Mouse (Mus musculus) spleen, postnatal 36 days (tissue): Measurements from ENCODE around the gene Pdzd3.

Experiments used
- DNase-seq, 2 experiments: peaks; one replicate each; pipeline ENCODE4 v3.0.0; 2022; ENCODE audit warnings: low spot score in 2 of 2, mixed read lengths in 1 of 2

Gene Pdzd3

DNA sequence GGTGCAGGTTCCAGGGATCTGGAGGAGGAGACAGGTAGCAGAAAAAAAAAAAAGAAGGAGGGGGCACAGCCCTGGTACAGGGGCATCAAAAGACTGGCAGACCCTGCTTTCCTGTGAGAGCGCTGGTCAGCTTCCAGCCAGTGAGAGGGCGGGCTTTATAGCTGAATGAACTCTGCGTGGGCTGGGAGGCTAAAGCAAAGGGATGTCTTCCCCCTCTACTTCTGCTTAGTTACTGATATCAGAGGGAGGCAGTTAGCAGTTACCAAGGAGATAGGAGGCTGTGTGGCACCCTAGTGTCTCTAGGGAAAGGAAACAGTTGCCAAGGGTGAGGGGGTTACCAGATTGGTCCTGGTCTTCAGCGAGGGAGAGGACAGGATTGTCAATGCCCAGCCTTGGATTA, 826 bp downstream of the Pdzd3 start:
- DNase-seq: no peak

DNA sequence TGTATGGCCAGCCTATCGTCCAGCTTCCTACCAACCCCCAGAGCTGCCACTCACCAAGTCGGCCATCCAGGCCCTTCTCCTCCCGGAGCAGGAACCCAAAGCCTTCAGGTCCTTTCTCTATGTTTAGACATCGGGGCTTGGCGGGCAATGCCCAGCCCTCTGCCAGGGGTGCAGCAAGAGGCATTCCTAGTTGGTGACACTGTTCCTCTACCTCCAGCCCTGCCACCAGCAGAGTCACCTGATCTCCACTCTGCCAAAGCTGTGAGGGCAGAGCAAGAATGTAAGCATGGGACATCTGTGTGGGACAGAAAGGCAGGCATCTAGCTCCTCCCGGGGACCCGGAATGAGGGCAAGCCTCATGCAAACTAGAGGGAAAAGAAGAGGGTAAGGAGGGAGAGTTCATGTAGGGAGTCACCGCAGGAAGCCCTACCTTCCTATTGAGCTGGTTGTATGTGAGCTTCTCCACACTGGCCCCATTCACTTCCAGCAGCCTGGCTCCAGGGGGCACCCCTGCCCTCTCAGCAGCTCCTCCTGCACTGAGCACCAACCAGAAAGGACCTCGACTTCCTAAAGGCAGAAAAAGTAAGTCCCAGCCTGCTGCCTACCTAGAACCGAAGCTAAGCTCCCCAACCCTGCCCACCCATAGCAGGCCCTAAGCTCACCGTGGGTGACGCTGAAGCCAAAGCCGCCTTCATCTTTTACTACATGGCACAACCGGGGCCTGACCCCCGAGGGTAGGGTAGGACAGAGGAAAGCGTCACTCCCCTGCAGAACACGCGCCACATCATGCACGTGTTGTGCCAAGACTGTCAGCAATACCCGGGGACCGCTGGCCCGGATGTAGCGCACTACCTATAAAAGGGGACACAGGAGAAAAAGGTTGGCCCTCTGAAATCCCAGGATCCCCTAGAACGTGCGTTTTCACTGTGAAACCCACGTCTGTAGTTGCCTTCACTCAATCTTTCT, 1.8 kb downstream of the Pdzd3 start:
- DNase-seq: peak; percentile 60 to 64

DNA sequence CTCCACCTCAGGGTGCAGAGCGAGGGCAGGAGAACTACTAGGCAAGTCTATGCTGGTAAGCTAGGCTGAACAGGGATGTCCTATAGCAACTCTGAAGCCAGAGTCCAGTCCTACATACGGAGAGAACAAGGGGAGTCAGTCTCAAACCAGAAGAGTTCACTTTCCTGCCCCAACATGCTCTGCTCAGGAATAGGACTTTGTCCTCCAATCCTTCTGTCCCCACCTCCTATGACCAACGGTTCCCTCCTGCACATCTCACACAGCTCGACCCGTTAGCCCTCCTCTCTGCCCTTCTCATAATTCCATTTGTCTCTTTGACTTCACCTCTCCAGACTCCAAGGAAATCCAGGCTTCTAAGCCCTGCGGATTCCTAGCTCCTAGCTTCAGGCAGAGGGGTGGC, 3.4 kb downstream of the Pdzd3 start:
- DNase-seq: no peak

DNA sequence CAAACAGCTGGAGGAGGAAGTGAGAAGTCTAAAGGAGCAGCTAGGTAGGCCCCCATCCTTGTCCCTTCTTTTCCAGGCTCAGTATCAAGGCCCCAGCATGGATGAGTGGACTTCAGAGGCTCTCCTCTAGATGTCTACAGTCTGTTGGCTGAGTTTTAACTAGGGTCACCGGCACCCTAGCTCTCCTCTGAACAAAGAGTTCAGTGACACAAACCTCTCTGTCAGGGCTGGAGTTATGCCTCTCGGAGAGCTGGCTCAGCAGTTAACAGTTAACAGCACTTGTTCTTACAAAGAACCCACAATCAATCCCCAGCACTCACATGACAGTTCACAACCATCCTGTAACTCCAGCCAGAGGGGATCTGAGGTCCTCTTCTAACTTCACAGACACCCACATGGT, 7.7 kb downstream of the Pdzd3 start:
- no peak for DNase-seq

DNA sequence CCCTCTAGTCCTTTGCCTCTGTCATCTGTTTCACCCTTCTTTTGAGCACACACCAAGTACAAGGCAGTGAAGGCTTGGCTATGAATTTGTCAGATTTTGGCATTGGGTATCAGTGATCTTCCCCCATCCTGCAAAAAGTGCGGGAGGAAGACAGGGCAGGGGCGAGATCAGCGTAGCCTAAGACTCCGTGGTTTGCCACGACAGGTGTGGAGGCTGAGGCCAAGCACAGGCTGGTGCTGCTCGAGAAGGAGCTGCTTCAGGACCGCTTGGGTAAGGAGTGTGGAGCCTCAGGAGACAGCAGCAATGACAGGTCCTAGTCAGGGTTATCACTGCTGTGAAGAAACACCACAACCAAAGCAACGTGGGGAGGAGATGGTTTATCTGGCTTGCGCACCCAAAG, 9.9 kb downstream of the Pdzd3 start:
- DNase-seq: no peak

DNA sequence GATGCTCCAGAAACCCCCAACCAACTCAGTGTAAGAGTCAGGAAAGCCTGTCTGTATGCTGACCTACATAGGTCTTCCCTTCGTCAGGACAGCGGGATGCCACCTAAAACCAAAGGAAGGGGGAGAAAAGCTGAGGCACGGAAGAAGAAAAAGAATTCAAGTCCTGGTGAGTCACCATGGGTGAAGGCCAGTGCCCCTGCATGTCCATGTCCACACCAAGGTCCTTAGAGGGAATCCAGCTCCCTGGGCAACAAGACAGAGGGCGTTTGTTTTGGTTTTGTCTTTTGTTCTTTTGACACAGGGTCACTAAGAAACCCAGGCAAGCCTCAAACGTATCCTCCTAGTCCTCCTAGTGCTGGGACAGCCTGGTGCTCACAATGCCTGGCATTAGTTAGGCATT, 10.4 kb downstream of the Pdzd3 start:
- DNase-seq: no peak

DNA sequence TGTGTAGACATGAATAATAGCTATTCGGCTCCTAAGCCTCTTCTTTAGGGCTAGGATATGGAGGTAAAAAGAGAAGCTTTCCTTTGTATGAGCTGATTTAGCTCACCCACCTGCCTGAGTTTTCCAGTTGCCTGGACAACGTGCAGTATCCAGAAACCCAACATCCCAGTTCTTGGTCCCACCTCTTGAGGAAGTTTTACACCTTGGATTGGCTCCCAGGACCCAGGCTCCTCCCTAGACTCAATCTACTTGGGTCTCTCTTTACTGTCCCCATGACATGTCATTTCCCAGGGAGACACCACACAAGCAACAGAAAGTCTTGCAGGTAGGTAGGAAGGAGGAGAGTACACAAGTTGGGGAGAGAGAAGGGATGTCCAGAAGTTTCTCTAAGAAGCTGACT, 10.9 kb downstream of the Pdzd3 start, which contains the start of gene Ccdc153:
Ccdc153 (plus strand) TSS at position 278 of the 400 bp plus-strand sequence.
- no peak for DNase-seq

DNA sequence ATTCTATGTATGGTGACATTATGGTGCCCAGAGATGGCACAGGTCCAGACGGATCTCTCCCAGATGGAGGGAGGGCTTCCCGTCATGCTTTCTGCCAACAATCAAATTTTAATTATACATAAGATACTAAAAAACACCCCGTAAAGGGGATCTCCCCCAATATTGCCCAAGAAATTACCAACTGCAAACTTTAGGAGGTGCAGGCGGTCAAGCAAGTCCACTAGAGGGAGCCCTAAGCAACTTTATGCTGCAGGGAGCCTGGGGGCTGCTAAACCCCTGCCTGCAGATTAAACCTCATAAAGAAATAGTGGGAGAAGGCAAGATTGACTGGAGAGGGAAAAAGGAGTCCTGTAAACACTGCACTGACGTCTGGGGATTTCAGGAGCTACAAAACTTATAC, 11.8 kb downstream of the Pdzd3 start:
- peak; percentile 45 to 49 for DNase-seq

DNA sequence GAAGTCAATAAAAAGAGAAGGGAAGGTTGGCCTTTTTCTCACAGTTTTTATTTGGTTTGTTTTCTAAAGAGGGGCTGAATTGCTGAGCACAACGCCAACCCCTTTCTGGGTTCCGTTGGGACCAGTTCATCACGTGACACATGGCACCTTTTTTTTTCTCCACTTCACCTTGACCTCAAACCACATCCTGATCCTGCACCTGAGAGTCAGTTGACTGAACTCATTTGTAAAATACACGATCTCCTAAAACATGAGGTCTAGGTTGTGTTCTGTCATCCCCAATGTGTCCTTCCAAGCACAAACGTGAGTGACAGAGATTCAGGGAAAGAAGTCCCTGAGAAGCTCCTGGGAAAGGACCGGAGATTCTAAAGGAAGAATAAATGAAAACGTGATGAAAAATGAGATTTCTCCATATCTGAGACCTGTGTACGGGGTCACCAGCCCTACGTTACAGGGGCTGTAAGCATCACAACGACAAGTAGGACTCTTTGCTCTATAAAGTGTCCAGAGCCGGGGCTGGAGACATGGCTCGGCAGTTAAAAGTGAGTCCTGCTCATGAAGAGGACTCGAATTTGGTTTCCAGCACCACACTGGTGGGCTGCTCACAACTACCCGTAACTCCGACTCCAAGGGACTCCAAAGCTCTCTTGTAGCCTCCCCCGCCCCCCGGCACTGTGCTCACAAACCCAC, 12.6 kb downstream of the Pdzd3 start:
- peak; percentile 63 for DNase-seq

DNA sequence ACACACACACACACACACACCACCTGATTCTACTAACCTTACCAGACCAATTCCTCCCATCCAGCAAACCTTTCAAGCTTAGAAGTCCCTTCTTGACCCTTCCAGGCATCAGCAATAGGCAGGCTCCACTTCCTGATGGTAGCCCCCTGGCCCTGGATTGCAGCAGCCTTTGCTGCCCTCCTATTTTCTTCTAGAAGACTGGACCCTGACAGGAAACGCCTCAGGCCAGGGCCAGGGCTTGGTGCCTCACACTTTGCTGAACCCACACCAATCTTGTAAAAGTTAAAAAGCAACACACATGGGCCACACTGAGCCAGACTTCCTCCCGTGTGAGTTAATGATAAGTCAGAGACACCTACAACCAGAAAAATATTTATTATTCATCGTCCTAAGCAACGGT, 14.1 kb downstream of the Pdzd3 start:
- DNase-seq: no peak

DNA sequence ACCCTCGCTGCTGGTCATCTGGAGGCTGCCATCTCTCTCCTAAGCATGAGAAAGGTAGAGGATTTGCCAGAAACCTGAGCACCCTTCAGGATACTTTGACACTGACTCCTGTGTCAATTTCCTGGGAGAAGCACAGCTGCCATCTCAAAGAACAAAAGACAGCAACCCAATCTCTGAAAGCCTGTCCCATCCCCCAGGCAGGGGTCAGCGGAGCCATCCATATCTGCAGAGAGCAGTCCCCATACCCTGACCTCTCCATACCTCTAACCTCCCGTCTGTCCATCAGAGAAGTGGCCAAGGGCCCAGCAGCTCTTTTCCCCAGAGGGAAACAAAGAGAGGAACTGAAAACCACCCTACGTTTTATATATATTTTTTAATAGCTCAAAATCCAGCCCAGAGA, 14.7 kb downstream of the Pdzd3 start:
- DNase-seq: no peak

DNA sequence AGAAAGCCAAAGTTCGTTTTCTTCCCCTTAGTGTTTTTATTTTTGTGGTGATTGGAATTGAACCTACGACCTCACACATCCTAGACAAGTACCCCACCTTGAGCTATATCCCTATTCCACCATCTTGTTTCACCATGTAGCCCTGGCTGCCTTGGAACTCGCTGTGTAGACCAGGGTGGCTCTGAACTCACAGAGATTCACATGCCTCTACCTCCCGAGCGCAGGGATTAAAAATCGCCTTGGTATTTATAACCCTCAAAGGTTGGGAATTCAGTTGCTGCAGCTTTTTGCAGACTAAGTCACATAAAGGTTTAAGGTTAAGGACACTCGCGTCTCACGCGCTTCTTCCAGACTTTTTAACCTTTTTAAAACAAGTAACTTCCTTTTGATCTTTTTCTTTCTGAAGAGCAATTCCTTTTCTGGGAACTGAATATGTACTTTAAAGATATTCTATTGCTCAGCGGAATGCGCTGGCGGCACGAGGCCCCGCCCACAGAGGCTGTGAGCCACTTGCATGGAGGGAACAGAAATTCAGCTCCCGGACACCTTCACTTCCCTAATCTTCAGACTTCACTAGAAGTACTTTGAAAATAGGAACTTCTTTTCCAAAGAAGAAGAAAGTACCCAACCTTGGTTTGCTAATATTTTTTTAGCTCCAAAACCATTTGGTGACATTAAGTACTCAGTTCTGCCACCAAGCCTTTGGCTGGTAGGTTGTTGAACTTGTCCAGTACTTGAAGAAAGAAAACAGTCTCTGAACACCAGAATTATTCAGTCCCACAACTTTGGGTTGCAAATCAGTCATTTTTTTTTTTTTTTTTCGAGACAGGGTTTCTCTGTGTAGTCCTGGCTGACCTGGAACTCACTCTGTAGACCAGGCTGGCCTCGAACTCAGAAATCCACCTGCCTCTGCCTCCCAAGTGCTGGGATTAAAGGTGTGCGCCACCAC, 16.5 kb downstream of the Pdzd3 start:
- peak; percentile 79 to 85 for DNase-seq

DNA sequence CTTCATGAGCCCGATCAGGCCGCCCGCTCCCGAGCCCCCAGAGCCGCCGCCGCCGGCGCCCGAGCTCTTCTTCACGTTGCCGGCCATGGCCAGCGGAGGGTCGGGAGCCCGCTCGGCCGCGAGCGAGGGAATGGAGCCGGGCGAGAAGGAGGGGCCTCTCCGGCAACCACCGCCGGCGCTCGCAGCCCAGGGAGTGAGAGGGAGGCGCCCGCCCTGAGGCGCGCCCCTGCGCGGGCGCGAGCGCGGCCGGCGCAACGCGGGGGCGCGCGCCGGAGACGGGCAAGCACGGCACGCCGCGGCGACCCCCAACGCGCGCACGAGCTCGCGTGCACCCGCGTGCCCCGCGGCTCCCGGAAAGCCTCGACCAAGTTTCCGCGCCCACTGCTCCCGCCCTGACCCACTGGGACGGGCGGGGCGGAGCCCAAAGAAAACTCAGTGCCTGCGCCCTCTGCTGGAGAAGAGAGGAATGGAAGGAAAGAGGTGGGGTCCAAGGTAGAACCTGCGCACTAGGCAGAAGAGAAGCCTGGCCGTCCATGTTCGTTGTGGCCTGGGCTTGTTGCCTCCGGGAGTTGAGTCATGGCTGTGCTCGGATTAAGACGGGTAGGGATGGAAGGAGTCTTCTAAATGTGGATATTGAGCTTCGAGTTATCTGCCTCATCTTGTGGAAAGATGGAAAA, 17.3 kb downstream of the Pdzd3 start, which contains the start of gene Cbl:
Cbl (minus strand) TSS at position 248 of the 677 bp plus-strand sequence.
- peak; percentile 97 to 98 for DNase-seq

DNA sequence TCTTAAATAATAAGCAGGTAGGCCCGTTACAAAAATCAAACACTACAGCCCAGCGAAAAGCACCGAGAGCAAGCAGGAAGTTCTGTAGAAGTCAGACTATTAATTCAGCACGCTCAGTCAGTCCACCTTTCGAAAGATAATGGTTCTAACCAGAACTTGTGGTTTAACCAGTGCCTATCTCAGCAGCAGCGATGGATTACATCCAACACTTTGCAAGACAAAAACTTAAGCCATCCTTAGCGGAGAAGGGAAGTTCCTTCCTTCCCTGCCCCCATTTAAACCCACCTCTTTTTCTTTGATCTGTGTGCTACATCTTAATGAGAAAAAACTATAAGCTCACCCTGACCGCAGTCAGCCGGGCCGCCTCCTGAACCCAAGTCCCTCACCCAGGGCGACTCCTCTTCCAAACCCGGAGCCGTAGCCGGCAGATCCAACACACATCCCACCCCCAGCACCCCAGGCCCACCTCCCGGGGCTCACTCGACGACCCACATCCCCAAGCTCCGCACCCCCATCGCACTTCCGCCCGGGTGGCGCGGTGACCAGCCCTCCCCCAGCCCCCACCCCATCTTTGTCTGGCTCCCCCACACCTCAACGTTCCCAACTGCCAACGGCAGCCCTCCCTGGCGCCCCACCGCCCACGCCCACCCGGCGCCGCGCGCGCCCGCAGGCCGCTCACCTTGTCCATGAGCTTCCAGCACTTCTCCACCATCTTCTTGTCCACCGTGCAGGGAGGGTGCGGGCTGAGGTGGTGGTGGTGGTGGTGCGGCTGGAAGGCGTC, 18.1 kb downstream of the Pdzd3 start:
- DNase-seq: peak in 1 of 2 experiments; percentile 45

DNA sequence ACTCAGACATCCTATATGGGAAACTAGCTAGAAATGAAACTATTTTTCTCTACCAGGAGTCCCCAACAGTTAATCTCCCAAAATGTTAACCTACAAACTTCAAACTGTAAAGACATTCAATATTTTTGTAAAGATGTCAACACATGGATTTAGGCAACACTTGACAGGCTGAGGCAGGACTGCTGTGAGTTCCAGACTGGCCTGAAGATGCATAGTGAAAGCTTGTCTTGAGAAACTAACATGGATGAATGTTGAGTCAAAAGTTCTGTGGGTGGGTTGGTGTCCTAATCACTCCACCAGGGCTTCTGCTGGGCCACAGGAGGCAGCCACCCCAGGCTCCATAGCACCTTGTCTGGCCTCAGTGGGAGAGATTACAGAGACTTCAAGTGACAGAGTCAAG, 19.7 kb downstream of the Pdzd3 start:
- no peak for DNase-seq

DNA sequence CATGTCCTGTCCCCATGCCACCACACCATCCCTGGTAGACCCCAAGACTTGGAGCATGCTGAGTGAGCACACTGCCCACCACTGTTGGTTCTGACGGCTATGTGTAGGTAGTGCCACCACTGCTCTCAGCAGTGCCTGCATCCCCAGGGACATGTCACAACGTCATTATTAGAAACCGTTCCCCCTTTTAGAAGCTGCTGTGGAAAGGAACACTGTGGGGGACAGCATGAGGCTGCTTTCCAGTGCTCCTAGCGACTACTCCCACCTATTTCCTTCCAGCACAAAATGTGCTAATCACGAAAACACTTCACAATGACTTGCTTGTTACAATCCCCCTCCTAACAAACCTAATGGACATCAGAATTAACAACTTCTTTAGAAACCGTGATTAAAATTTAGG, 25.3 kb downstream of the Pdzd3 start:
- no peak for DNase-seq

DNA sequence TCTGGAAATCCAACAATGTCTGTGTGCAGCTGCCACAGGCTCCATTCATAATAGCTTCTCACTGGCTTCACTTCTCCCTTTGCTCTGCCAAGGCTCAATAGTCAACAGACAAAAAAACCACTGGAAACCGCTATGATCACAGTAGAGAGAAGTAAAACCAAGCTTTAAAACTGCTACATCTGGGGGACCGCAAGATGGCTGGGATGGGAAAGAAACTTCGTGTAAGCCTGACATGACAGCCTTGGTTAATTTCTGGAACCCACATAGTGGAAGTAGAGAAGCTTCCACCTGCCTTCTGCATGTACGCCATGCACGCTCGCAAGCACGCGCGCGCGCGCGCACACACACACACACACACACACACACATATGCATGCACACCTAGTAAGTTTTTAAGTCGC, 37.7 kb downstream of the Pdzd3 start:
- DNase-seq: peak; percentile 41 to 44

DNA sequence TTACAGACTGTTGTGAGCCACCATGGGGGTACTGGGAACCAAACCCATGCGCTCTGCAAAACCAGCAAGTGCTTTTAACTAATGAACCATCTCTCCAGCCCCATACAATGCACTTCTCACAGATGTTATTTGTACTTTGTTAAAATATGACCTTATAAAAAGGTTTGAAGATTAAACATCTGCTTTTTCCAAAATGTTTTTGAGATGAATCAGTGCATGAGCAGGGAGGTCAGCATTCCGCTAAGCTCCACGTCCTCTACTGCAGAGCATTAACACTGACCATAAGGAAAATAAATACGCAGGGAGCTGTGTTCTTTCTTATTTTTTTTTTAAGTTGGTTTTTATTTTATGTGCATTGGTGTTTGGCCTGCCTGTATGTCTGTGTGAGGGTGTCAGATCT, 38.9 kb downstream of the Pdzd3 start:
- no peak for DNase-seq

DNA sequence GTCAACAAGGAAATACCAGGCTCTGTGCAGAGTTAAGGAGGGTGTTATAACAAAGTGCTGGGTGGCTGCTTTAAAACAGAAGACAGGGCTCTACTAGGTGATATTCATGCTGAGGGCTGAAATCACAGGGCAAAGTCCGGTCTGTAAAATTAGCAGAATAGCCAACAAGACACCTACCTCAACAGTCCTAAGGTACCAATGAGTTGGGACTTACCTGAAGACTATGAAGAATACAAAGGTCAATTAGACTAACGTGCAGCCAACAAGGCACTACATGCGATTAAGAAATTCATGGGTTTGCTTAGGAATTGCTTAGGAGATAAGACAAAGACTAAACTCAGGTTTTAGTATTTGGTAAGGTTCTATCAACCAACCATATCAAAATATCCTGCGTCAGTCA, 41.9 kb downstream of the Pdzd3 start:
- no peak for DNase-seq

DNA sequence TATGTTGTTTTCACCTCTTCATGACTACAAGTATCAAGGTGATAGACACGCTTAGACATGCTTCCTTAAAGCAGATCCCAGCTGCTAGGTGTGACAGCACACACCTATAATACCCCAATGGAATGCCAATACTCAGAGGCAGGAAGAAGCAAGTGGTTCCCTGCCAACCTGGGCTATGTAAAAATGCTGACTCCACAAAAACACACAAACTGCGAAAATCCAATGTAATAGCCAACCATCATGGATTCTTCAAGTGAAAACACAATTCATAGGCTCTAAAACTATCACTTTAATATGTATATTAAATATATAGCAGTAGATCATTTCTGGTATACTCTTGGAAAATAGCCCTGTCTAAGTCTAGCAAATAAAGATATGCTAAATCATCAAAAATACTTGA, 43.4 kb downstream of the Pdzd3 start:
- DNase-seq: no peak
